Comparison of ENCODE assay signal across 19 mouse cellular contexts in the genomic region with DNA sequence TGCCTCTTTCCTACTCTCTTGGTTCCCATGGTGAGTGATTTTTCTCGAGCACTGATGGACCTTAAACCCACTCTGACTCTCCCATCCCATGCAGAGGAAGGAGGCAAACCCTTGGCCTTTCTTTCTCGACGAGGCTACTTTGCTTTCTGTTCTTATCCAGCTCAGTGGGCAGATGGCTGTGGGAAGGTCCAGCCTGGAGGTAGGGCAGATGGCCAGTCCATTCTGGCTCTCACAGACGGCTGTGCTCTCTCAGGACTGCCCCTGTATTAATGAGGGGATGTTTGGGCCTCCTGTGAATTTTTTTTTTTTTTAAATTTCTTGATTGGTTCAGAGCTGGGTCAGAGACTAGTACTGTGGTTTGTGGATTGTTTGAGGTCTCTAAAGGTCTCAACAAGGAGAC. TPM values are rescaled to one million over a fixed set of nuclear protein-coding genes. Genes with fewer than 3 reads are reported as not detected.
"Had no signal": no experiment of that assay in that cellular context is flagged by ENCODE, and none has a peak within 500 bp of the region (broad histone marks: within the 10 kb centered on the region; RNA-seq: fewer than 3 reads in every experiment).

No protein-coding gene starts in this region.

- H3K4me2 ChIP-seq: liver, embryonic 11.5 days; liver, embryonic 15.5 days; lung, embryonic 14.5 days; midbrain, embryonic 12.5 days; neural tube, embryonic 13.5 days had no signal

- H3K36me3 ChIP-seq: limb, embryonic 10.5 days; liver, embryonic 15.5 days; midbrain, embryonic 12.5 days; neural tube, embryonic 13.5 days had no signal

- H3K27ac ChIP-seq: layer of hippocampus, adult 2 months; limb, embryonic 10.5 days; liver, embryonic 15.5 days; midbrain, embryonic 12.5 days; neural tube, embryonic 13.5 days had no signal

- DNase-seq: kidney, adult 18-20 months; kidney, postnatal 10 days; kidney, postnatal 4 days; lung, embryonic 14.5 days; lung, postnatal 10 days; lung, postnatal 4 days; right cerebral cortex, adult 18-20 months; right cerebral cortex, postnatal 25 days; thymus, postnatal 36 days had no signal

- H3K9me3 ChIP-seq: limb, embryonic 10.5 days; liver, embryonic 15.5 days; midbrain, embryonic 12.5 days; neural tube, embryonic 13.5 days had no signal

- H3K4me1 ChIP-seq: liver, embryonic 15.5 days had no signal

- H3K4me3 ChIP-seq: layer of hippocampus, adult 2 months; limb, embryonic 10.5 days; liver, embryonic 15.5 days; midbrain, embryonic 12.5 days; neural tube, embryonic 13.5 days had no signal

- H3K9ac ChIP-seq: liver, embryonic 15.5 days; lung, embryonic 14.5 days; midbrain, embryonic 12.5 days; neural tube, embryonic 13.5 days had no signal

RNA-seq across cellular contexts. Expression of a gene that starts 59.6 kb away (rescaled TPM):
- polyA plus RNA-seq: kidney, embryonic 14.5 days; limb, embryonic 10.5 days; liver, embryonic 11.5 days; liver, embryonic 15.5 days; lung, embryonic 14.5 days; small intestine, adult 2 months; stomach, embryonic 16.5 days; thymus, postnatal 0 days had no signal
